Mouse (Mus musculus) heart, embryonic 10.5 days (tissue): ENCODE data around the gene Gm609. TPM values are rescaled to one million over a fixed set of nuclear protein-coding genes. Genes with fewer than 3 reads are reported as not detected.
"Not testable (repeated sequence)": the region's sequence is repeated elsewhere in the genome, so short reads cannot be mapped to it uniquely, and the experiment has no call there.

Experiments used
- DNase-seq: peaks from one replicate; pipeline ENCODE4 v3.0.0-alpha.2; 2017; ENCODE audit warnings: low spot score
- H3K27ac ChIP-seq: fragments of 300-500 bp; sonication (generic); 2 replicates; pipeline ENCODE4 v1.5.1; 2016; ENCODE audit warnings: mild to moderate bottlenecking
- H3K27me3 ChIP-seq: fragments of 300-500 bp; sonication (generic); 2 replicates; pipeline ENCODE4 v1.6.1; 2016; ENCODE audit warnings: mild to moderate bottlenecking; ENCODE audit not compliant: poor library complexity, insufficient read depth, severe bottlenecking
- H3K36me3 ChIP-seq: fragments of 300-500 bp; sonication (generic); 2 replicates; pipeline ENCODE4 v1.6.1; 2016; ENCODE audit warnings: mild to moderate bottlenecking, moderate library complexity
- H3K4me1 ChIP-seq: fragments of 300-500 bp; sonication (generic); 2 replicates; pipeline ENCODE4 v1.6.1; 2016; ENCODE audit warnings: mild to moderate bottlenecking
- H3K4me3 ChIP-seq: fragments of 300-500 bp; sonication (generic); 2 replicates; pipeline ENCODE4 v1.5.1; 2016; ENCODE audit warnings: mild to moderate bottlenecking, moderate library complexity
- H3K9me3 ChIP-seq: fragments of 300-500 bp; sonication (generic); 2 replicates; pipeline ENCODE4 v1.6.1; 2016; ENCODE audit warnings: mild to moderate bottlenecking, moderate library complexity
- WGBS: fragments of 180-500 bp; shearing (Covaris S2); methylation state at CpG from one replicate; pipeline ENCODE4 v1.1.7; 2016; 5-methylcytosine and 5-hydroxymethylcytosine counted together
- polyA plus RNA-seq: library from polyadenylated mRNA; unstranded; fragments of >200 nt; fragmentation: Nextera tagmentation; extraction: Ambion mirVana; gene quantifications from 2 replicates; pipeline ENCODE4 v1.2.1, GENCODE M21; 2016

Gene Gm609
- polyA plus RNA-seq, 1 experiment from 2014 or later = not detected

GRCm38 (mm10) chr16:45409064-45409446 is 83.7 kb downstream of the Gm609 start:
- H3K27me3 ChIP-seq, H3K4me1 ChIP-seq, H3K27ac ChIP-seq, H3K36me3 ChIP-seq, DNase-seq, H3K9me3 ChIP-seq: not testable (repeated sequence)
- 41% methylated on average over 7 of the region's 7 CpGs for WGBS
- peak overlapping the region; percentile 70 for H3K4me3 ChIP-seq

GRCm38 (mm10) chr16:45408425-45409063 is 84.2 kb downstream of the Gm609 start, which contains the start of gene Cd200:
Cd200 (minus strand) TSS chr16:45409053.
- under 1% methylated on average over 28 of the region's 28 CpGs for WGBS
- H3K36me3 ChIP-seq = no peaks in the 10 kb centered on the region
- no peaks in the 10 kb centered on the region for H3K9me3 ChIP-seq
- H3K4me3 ChIP-seq = peak within 1 kb of the TSS; percentile 70
- peak within 1 kb of the TSS; percentile 67 for H3K27ac ChIP-seq
- no peaks in the 10 kb centered on the region for H3K27me3 ChIP-seq
- H3K4me1 ChIP-seq = no peaks in the 10 kb centered on the region; the same call in 1 of the 2 replicates
- no peak for DNase-seq

GRCm38 (mm10) chr16:45407645-45408400 is 84.9 kb downstream of the Gm609 start:
- Histone ChIP-seq H3K27ac (0 out of 2 replicates have a peak overlapping the region, but pooled peaks have one; percentile 67), H3K9me3 (no peaks in the 10 kb centered on the region), H3K36me3 (no peaks in the 10 kb centered on the region), H3K4me1 (no peaks in the 10 kb centered on the region; the same call in 1 of the 2 replicates), H3K27me3 (no peaks in the 10 kb centered on the region), H3K4me3 (peak overlapping the region; percentile 70)
- WGBS = 45% methylated on average over 9 of the region's 9 CpGs
- no peak for DNase-seq

- Histone ChIP-seq H3K4me3 (no peak overlapping the region), H3K27ac (no peak overlapping the region), H3K36me3 (no peaks in the 10 kb centered on the region), H3K9me3 (no peaks in the 10 kb centered on the region), H3K4me1 (no peaks in the 10 kb centered on the region; the same call in 1 of the 2 replicates), H3K27me3 (no peaks in the 10 kb centered on the region)
- 85% methylated on average over 5 of the region's 5 CpGs for WGBS
- no peak for DNase-seq
These were observed 85.7 kb downstream of the Gm609 start for GRCm38 (mm10) chr16:45407091-45407490.

- 64% methylated on average over 2 of the region's 2 CpGs for WGBS
- no peaks in the 10 kb centered on the region for H3K27me3 ChIP-seq
- no peaks in the 10 kb centered on the region for H3K9me3 ChIP-seq
- no peak overlapping the region for H3K27ac ChIP-seq
- H3K4me3 ChIP-seq = no peak overlapping the region
- no peaks in the 10 kb centered on the region for H3K36me3 ChIP-seq
- peaks cover 4% of the 10 kb centered on the region; the same call in 1 of the 2 replicates for H3K4me1 ChIP-seq
- DNase-seq = no peak
These were observed 89.8 kb downstream of the Gm609 start for GRCm38 (mm10) chr16:45402951-45403350.

- H3K27me3 ChIP-seq = no peaks in the 10 kb centered on the region
- 97% methylated on average over 1 of the region's 1 CpGs for WGBS
- H3K27ac ChIP-seq = no peak overlapping the region
- H3K4me3 ChIP-seq = no peak overlapping the region
- DNase-seq = no peak
- no peaks in the 10 kb centered on the region for H3K36me3 ChIP-seq
- peaks cover 4% of the 10 kb centered on the region; the same call in 1 of the 2 replicates for H3K4me1 ChIP-seq
- no peaks in the 10 kb centered on the region for H3K9me3 ChIP-seq
These were observed 90.7 kb downstream of the Gm609 start for GRCm38 (mm10) chr16:45402036-45402435.

- no peak overlapping the region for H3K4me3 ChIP-seq
- DNase-seq = no peak
- no peaks in the 10 kb centered on the region for H3K27me3 ChIP-seq
- no peak overlapping the region for H3K27ac ChIP-seq
- WGBS = 48% methylated on average over 9 of the region's 9 CpGs
- no peaks in the 10 kb centered on the region for H3K36me3 ChIP-seq
- H3K4me1 ChIP-seq = peaks cover 4% of the 10 kb centered on the region; the same call in 1 of the 2 replicates
- H3K9me3 ChIP-seq = no peaks in the 10 kb centered on the region
These were observed 92.7 kb downstream of the Gm609 start for GRCm38 (mm10) chr16:45399947-45400555.

GRCm38 (mm10) chr16:45399411-45399810 is 93.4 kb downstream of the Gm609 start:
- no peaks in the 10 kb centered on the region for H3K9me3 ChIP-seq
- whole genome bisulfite sequencing = 75% methylated on average over 3 of the region's 3 CpGs
- no peaks in the 10 kb centered on the region for H3K27me3 ChIP-seq
- H3K27ac ChIP-seq = no peak overlapping the region
- peaks cover 4% of the 10 kb centered on the region; the same call in 1 of the 2 replicates for H3K4me1 ChIP-seq
- no peak overlapping the region for H3K4me3 ChIP-seq
- DNase-seq = no peak
- H3K36me3 ChIP-seq = no peaks in the 10 kb centered on the region

GRCm38 (mm10) chr16:45397440-45397839 is 95.3 kb downstream of the Gm609 start:
- Histone ChIP-seq H3K4me1 (peaks cover 4% of the 10 kb centered on the region; the same call in 1 of the 2 replicates), H3K9me3 (no peaks in the 10 kb centered on the region), H3K4me3 (no peak overlapping the region), H3K27ac (no peak overlapping the region), H3K27me3 (no peaks in the 10 kb centered on the region), H3K36me3 (no peaks in the 10 kb centered on the region)
- DNase-seq = no peak
- 86% methylated on average over 2 of the region's 2 CpGs for WGBS

- WGBS = 84% methylated on average over 6 of the region's 6 CpGs
- no peak for DNase-seq
- H3K4me3 ChIP-seq = no peak overlapping the region
- H3K9me3 ChIP-seq = no peaks in the 10 kb centered on the region
- H3K27me3 ChIP-seq = no peaks in the 10 kb centered on the region
- H3K4me1 ChIP-seq = no peaks in the 10 kb centered on the region
- H3K36me3 ChIP-seq = no peaks in the 10 kb centered on the region
- no peak overlapping the region for H3K27ac ChIP-seq
These were observed 100.5 kb downstream of the Gm609 start for GRCm38 (mm10) chr16:45392246-45392645.

- no peak overlapping the region for H3K4me3 ChIP-seq
- H3K27me3 ChIP-seq = no peaks in the 10 kb centered on the region
- no peaks in the 10 kb centered on the region for H3K4me1 ChIP-seq
- H3K27ac ChIP-seq = no peak overlapping the region
- H3K9me3 ChIP-seq = no peaks in the 10 kb centered on the region
- H3K36me3 ChIP-seq = no peaks in the 10 kb centered on the region
- 86% methylated on average over 3 of the region's 3 CpGs for WGBS
- no peak for DNase-seq
These were observed 101.1 kb downstream of the Gm609 start for GRCm38 (mm10) chr16:45391680-45392079.

- H3K9me3 ChIP-seq = no peaks in the 10 kb centered on the region
- H3K27ac ChIP-seq = no peak overlapping the region
- WGBS = 83% methylated on average over 5 of the region's 5 CpGs
- H3K4me1 ChIP-seq = no peaks in the 10 kb centered on the region
- no peaks in the 10 kb centered on the region for H3K36me3 ChIP-seq
- no peaks in the 10 kb centered on the region for H3K27me3 ChIP-seq
- H3K4me3 ChIP-seq = no peak overlapping the region
- no peak for DNase-seq
These were observed 102.3 kb downstream of the Gm609 start for GRCm38 (mm10) chr16:45390286-45390956.
